Mouse (Mus musculus) B cell, adult (primary cell): ENCODE data around the gene Wfdc11. TPM values are rescaled to one million over a fixed set of nuclear protein-coding genes. Genes with fewer than 3 reads are reported as not detected.

Experiments
- total RNA-seq: library from RNA; stranded (reverse); gene quantifications from 4 replicates; pipeline ENCODE4 v1.2.4, GENCODE M21; 2023; ENCODE audit not compliant: inconsistent age

Gene Wfdc11
- not detected in 4 replicates for total RNA-seq

DNA sequence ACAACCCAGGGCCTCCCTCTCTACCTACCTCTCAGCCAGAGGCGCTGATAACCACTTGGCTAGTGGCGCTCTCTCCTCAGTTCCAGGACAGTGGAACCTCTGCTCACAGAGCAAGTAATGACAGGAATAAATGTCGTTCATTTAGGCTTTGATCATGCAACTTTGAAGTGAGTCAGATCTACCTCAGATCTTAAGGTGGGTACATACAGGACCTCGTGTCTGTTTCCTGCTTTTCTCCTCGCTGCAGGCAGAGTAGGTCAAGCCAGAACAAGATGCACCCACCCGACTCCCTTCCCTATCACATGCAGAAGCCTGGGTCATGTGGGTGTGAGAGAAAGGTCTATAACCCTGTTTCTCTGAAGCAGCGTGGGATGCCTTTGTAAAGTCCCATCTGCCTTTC, at the start of gene Wfdc11:
TSS of gene Wfdc11 (minus strand) at position 101 of the 400 bp plus-strand sequence.

DNA sequence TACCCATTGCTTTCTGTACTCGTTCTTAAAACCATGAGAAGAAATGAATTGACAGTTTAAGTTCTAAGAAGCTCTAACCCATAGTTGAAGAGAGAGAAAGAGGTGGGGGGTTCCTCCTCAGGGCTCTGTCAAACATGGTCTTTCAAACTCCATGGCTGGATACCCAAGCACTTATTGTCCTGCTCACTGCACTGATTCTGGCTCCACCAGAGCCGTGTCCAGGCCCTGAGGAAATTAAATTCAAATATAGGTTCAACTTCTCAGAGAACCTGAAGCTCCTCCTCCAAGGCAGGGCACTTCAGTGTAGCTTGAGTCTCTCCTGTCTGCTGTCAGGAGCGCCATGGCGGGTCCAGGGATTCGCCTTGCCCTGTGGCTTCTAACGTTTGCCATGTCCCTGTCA, 41.1 kb upstream of the Wfdc11 start, which contains the start of gene Spint5:
TSS of gene Spint5 (plus strand) at position 301 of the 400 bp plus-strand sequence.

DNA sequence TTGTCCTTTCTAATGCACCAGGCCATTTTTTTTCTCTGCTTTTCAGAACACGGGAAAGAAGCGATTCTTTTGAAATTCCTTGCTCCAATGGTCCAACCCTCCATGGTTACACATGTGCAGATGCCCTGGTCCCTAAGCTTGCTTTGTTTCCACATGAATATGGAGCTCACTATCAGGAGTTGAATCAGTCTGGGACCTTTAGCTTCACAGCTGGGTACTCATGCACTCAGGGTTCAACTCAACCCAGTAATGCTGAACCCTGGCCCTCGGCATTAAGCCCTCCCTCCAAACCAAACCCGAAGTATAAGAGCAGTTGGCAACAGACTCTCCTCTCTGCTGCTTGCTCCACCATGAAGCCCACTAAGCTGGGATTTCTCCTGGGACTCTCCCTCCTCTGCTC, 24.3 kb upstream of the Wfdc11 start, which contains the start of gene Spint4:
TSS of gene Spint4 (plus strand) at position 301 of the 400 bp plus-strand sequence.

DNA sequence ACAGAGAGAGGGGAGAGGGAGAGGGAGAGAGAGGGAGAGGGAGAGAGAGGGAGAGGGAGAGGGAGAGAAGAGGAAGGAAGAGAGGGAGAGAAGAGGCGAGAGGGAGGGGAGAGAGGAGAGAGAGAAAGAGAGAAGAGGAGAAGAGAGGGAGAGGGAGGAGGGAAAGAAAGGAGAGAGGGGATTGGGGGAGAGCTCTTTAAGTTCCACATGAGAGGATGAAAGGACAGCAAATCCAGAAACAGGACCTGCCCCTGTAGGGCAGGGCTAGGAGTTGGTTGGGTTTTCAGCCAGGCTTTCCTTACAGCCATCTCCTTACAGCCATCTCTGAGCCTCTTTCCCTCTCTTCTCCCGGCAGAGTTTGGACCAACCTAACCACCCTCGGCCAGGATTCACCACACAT, 10.9 kb upstream of the Wfdc11 start, which contains the start of gene Wfdc13:
TSS of gene Wfdc13 (plus strand) at position 301 of the 400 bp plus-strand sequence.

DNA sequence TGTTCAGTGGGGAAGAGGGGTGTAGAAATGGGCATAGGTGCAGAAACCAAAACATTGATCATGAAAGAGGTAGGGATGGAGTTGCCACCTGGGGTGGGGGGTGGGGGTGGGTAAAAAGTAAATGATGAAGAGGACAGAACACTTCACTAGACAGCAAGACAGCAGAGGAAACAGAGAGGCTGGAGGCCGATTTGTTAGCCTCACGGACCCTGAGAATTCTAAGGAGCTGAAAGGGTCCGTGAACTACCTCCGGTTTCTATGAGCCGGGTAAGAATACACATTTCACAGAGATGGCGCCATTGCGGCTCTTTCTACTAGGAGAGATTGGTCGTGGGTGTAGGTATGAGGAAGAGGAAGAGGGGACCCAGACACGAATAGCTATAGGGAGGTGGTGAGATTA, 17.4 kb downstream of the Wfdc11 start, which contains the start of gene Wfdc9:
TSS of gene Wfdc9 (minus strand) at position 101 of the 400 bp plus-strand sequence.

DNA sequence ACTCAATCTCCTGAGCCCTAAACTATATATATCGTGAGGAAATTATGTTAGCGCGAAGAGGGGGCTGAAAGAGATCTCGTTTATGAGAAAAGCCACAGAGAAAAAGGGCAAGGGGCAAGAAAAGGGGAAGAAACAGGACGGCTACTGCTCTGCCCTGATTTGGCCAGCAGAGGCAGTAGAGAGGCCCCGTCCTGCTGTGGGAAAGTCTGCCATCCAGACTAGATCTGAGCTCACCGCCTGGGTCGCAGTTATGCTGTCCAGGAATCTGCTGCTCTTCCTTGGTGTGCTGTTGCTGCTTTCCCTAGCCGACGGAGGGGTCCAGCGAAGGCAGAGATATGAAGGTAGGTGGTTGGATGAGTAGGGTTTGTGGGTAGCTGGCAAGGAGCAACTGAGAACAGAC, 18.0 kb downstream of the Wfdc11 start, which contains the start of gene Wfdc10:
TSS of gene Wfdc10 (plus strand) at position 189 of the 400 bp plus-strand sequence.

DNA sequence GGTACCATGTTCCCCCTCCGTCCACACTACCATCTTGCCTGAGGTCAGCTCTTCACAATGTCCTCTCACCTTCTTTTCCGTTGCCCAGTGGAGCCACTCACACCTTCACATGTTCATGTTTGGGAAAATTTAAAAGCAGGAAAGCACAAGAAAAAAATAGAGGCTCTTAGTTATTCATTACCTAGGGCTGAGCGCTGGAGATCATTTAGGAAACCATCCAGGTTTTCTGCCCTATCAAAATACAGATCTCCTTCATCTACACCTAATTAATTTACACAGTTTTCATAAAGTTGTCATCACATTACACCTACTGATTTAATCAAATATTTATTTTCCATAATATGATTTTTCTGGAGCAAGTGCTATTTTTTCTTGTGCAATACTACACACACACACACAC, 35.2 kb downstream of the Wfdc11 start, which contains the start of gene Wfdc16:
TSS of gene Wfdc16 (minus strand) at position 101 of the 400 bp plus-strand sequence.

DNA sequence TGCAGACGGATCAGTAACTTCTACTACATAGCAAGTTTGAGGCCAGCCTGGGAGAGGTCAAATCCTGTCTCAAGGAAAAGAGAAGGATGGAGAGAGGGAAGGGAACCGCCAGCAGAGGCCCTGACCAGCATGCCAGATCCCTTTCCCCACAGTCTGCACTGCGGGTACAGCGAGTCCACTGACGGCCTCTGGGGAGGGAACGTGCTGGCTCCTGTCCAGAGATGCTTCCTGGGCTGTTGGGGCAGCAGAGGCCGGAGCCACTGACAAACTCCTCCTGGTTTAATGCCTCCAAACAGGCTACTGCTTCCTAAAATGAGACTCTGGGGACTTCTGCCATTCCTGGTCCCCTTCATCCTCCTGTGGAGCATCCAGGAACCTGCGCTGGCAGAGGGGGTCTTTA, 60.4 kb downstream of the Wfdc11 start, which contains the start of the genes Wfdc6b and Wfdc8:
TSS of gene Wfdc6b (plus strand) at position 52 of the 400 bp plus-strand sequence.
TSS of gene Wfdc8 (minus strand) at position 156 of the 400 bp plus-strand sequence.

Other genes starting within 250 kb of the Wfdc11 start
- 173 to 196 TPM (median 177 TPM) in 4 replicates for gene Sdc4, start 230.2 kb downstream of the Wfdc11 start, total RNA-seq
- 52.1 to 63.2 TPM (median 59.2 TPM) in 4 replicates for gene Sys1, start 217.1 kb downstream of the Wfdc11 start, total RNA-seq
- gene Gm20458, start 213.1 kb downstream of the Wfdc11 start, total RNA-seq, result 2.1 to 5.1 TPM in 2 of 4 replicates, not detected in the others
- gene Trp53tg5, start 200.4 kb downstream of the Wfdc11 start, total RNA-seq, result not detected in 4 replicates
- gene Dbndd2, start 188.0 kb downstream of the Wfdc11 start, total RNA-seq, result 5.2 to 7.2 TPM (median 6.9 TPM) in 4 replicates
- 69.4 to 79.5 TPM (median 75.7 TPM) in 4 replicates for gene Pigt, start 176.6 kb downstream of the Wfdc11 start, total RNA-seq
- gene Wfdc2, start 111.7 kb downstream of the Wfdc11 start, total RNA-seq, result not detected in 4 replicates
- not detected in 4 replicates for gene Spint3, start 100.6 kb downstream of the Wfdc11 start, total RNA-seq
- not detected in 4 replicates for gene Wfdc6a, start 88.6 kb downstream of the Wfdc11 start, total RNA-seq
- gene Eppin, start 80.5 kb downstream of the Wfdc11 start, total RNA-seq, result not detected in 4 replicates
- gene Wfdc6b, start 60.6 kb downstream of the Wfdc11 start, total RNA-seq, result not detected in 4 replicates
- gene Wfdc8, start 60.5 kb downstream of the Wfdc11 start, total RNA-seq, result not detected in 4 replicates
- not detected in 4 replicates for gene Wfdc16, start 35.3 kb downstream of the Wfdc11 start, total RNA-seq
- not detected in 4 replicates for gene Wfdc10, start 18.0 kb downstream of the Wfdc11 start, total RNA-seq
- not detected in 4 replicates for gene Wfdc9, start 17.5 kb downstream of the Wfdc11 start, total RNA-seq
- not detected in 4 replicates for gene Wfdc13, start 11.0 kb upstream of the Wfdc11 start, total RNA-seq
- not detected in 4 replicates for gene Spint4, start 24.4 kb upstream of the Wfdc11 start, total RNA-seq
- gene Spint5, start 41.2 kb upstream of the Wfdc11 start, total RNA-seq, result not detected in 4 replicates
- gene Wfdc3, start 71.8 kb upstream of the Wfdc11 start, total RNA-seq, result not detected in 4 replicates
- gene Dnttip1, start 71.9 kb upstream of the Wfdc11 start, total RNA-seq, result 35.3 to 43.4 TPM (median 39.6 TPM) in 4 replicates
- gene Ube2c, start 95.8 kb upstream of the Wfdc11 start, total RNA-seq, result 2.6 to 4.9 TPM (median 3.6 TPM) in 4 replicates
- gene Tnnc2, start 105.9 kb upstream of the Wfdc11 start, total RNA-seq, result not detected in 4 replicates
- 0.60 to 1.5 TPM (median 0.69 TPM) in 4 replicates for gene Snx21, start 111.7 kb upstream of the Wfdc11 start, total RNA-seq
- gene Acot8, start 130.8 kb upstream of the Wfdc11 start, total RNA-seq, result 57.2 to 73.3 TPM (median 63.9 TPM) in 4 replicates
- gene Zswim3, start 131.0 kb upstream of the Wfdc11 start, total RNA-seq, result 3.1 to 4.3 TPM (median 3.6 TPM) in 4 replicates
- 7.8 to 9.8 TPM (median 8.5 TPM) in 4 replicates for gene Zswim1, start 148.6 kb upstream of the Wfdc11 start, total RNA-seq
- 0.69 to 0.74 TPM in 2 of 4 replicates, not detected in the others for gene Spata25, start 154.4 kb upstream of the Wfdc11 start, total RNA-seq
- 200 to 233 TPM (median 214 TPM) in 4 replicates for gene Ctsa, start 158.8 kb upstream of the Wfdc11 start, total RNA-seq
- 4.5 to 5.9 TPM (median 4.9 TPM) in 4 replicates for gene Neurl2, start 159.4 kb upstream of the Wfdc11 start, total RNA-seq
- gene Pltp, start 183.6 kb upstream of the Wfdc11 start, total RNA-seq, result 8.8 to 12.8 TPM (median 10.6 TPM) in 4 replicates
- gene Pcif1, start 205.2 kb upstream of the Wfdc11 start, total RNA-seq, result 91.0 to 95.0 TPM (median 92.9 TPM) in 4 replicates
- 56.4 to 63.7 TPM (median 59.9 TPM) in 4 replicates for gene Zfp335, start 237.7 kb upstream of the Wfdc11 start, total RNA-seq